Mouse (Mus musculus) small intestine, adult 2 months (tissue): ENCODE measurements at regions not wholly inside any gene's neighbourhood (a gene's known extent, or its start where the extent isn't known, plus 50 kb on each side); places are given as distances from the start of the nearest gene placed in this dataset.
"Not testable (repeated sequence)": the region's sequence is repeated elsewhere in the genome, so short reads cannot be mapped to it uniquely, and the experiment has no call there.

ENCODE experiments used
- CTCF ChIP-seq: fragments of 200-500 bp; IDR thresholded peaks from 2 replicates; pipeline ENCODE4 v1.5.1; 2012; ENCODE audit warnings: low read depth, mild to moderate bottlenecking, control low read depth, inconsistent platforms, low read length, moderate library complexity, mixed read lengths; ENCODE audit not compliant: insufficient replicate concordance, insufficient read length; ENCODE audit errors: extremely low read depth
- POLR2A ChIP-seq: fragments of 200-500 bp; IDR thresholded peaks from 2 replicates; pipeline ENCODE4 v1.6.1; 2012; ENCODE audit warnings: low read depth, mild to moderate bottlenecking, control low read depth, inconsistent platforms, low read length, moderate library complexity

DNA sequence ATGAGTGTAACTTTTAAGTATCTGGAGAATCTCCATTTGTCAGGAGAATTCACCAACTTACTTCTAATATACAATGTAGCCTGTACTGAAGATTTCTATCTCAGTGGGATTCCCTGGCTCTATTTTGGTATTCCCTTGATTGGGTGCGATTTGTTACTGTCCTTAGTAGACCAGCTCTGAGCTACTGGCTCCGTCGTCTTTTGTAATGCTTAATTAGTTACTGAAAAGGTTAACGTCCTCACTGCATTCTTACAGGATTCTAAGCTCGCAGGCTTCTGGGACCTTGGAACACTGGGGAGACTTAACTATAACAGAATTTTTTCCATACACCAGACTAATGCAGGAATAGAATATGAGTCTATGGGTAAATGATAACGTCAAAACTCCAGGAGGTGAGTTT lies 67.9 kb upstream of the Mocs1 start:
- TF ChIP-seq POLR2A, CTCF: not testable (repeated sequence)
